Mouse (Mus musculus): ENCODE data around the gene Ppp1r3f.
A peak's percentile ranks its signal among the peaks of the same experiment; 100 is the strongest.

DNA sequence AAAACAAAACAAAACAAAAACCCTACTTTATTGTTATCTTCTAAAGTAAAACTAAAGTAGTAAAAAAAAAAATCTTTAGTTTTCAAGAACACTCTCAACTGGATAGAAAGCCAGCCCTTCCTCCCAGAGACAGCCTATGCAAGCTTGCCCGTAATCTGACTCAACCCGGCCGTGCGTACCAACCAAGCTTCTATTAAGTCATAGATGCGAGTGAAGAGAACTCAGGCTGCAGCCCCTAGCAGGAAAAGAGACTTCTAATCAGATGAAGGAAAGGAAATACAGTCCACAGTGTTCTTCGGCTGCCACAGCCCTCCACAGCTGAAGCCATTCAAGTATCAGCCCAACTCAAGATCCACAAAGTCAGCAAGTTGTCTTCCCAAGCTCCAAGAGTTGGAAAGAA, 7.7 kb downstream of the Ppp1r3f start:
- TF ChIP-seq ZMIZ1 (IDR thresholded peaks at IDR 0.05; ENCODE audit: low read depth, low read length) = no peak
- TF ChIP-seq CTCF (IDR thresholded peaks at IDR 0.05 in 2 of 3, conservative IDR thresholded peaks at IDR 0.05 in 1 of 3; ENCODE audit: control insufficient read depth in 1 of 3, insufficient read depth in 1 of 3, low read depth in 2 of 3, low read length in 3 of 3, poor library complexity in 1 of 3, severe bottlenecking in 1 of 3) = no peak
- TF ChIP-seq NRF1 (IDR thresholded peaks at IDR 0.05; ENCODE audit: insufficient read depth, low read depth, low read length, poor library complexity, severe bottlenecking) = no peak
- TF ChIP-seq CHD2 (IDR thresholded peaks at IDR 0.05; ENCODE audit: low read length) = no peak
- no peak for TF ChIP-seq ZC3H11A (IDR thresholded peaks at IDR 0.05; ENCODE audit: low read depth, low read length)
- TF ChIP-seq POLR2A (IDR thresholded peaks at IDR 0.05; ENCODE audit: control insufficient read depth in 1 of 2, insufficient read depth in 1 of 2, low read depth in 1 of 2, low read length in 2 of 2, poor library complexity in 1 of 2) = no peak
- no peak for TF ChIP-seq CHD1 (IDR thresholded peaks at IDR 0.05; ENCODE audit: low read depth, low read length)
- TF ChIP-seq TBP (IDR thresholded peaks at IDR 0.05; ENCODE audit: low read depth, low read length) = peak; percentile 46; the same call in 1 of the 2 replicates
- no peak for TF ChIP-seq JUND (IDR thresholded peaks at IDR 0.05; ENCODE audit: low read depth, low read length)
- no peak for TF ChIP-seq TCF12 (IDR thresholded peaks at IDR 0.05; ENCODE audit: low read depth, low read length)
- TF ChIP-seq ZKSCAN1 (IDR thresholded peaks at IDR 0.05; ENCODE audit: low read depth, low read length) = no peak
- no peak for TF ChIP-seq MEF2A (IDR thresholded peaks at IDR 0.05; ENCODE audit: extremely low read depth, insufficient replicate concordance, low read depth, low read length, poor library complexity, severe bottlenecking)
- TF ChIP-seq ETS1 (IDR thresholded peaks at IDR 0.05; ENCODE audit: low read depth, low read length) = no peak

All from MEL (cell line).